Mouse (Mus musculus) kidney, embryonic 15.5 days (tissue): ENCODE data around the gene Cenpp. TPM values are rescaled to one million over a fixed set of nuclear protein-coding genes. Genes with fewer than 3 reads are reported as not detected.
"Not testable (repeated sequence)": the region's sequence is repeated elsewhere in the genome, so short reads cannot be mapped to it uniquely, and the experiment has no call there.

Source experiments
- ATAC-seq: fragments of 200-750 bp; cut with Nextera tagmentation; replicated peaks from 2 replicates; pipeline ENCODE4 v1.8.0; 2017; ENCODE audit warnings: moderate TSS enrichment; ENCODE audit not compliant: low FRiP score
- H3K27ac ChIP-seq: fragments of 300-500 bp; sonication (generic); 2 replicates; pipeline ENCODE4 v1.5.1; 2015; ENCODE audit warnings: mild to moderate bottlenecking, inconsistent platforms
- H3K27me3 ChIP-seq: fragments of 300-500 bp; sonication (generic); 2 replicates; pipeline ENCODE4 v1.6.1; 2015; ENCODE audit warnings: inconsistent platforms
- H3K36me3 ChIP-seq: fragments of 300-500 bp; sonication (generic); 2 replicates; pipeline ENCODE4 v1.6.1; 2015; ENCODE audit warnings: inconsistent platforms
- H3K4me1 ChIP-seq: fragments of 300-500 bp; sonication (generic); 2 replicates; pipeline ENCODE4 v1.6.1; 2015; ENCODE audit warnings: inconsistent platforms
- H3K4me2 ChIP-seq: fragments of 300-500 bp; sonication (generic); 2 replicates; pipeline ENCODE4 v1.6.1; 2015; ENCODE audit warnings: moderate library complexity, mild to moderate bottlenecking, inconsistent platforms
- H3K4me3 ChIP-seq: fragments of 300-500 bp; sonication (generic); replicated peaks from 2 replicates; pipeline ENCODE4 v1.5.1; 2015; ENCODE audit warnings: mild to moderate bottlenecking, inconsistent platforms
- H3K9ac ChIP-seq: fragments of 300-500 bp; sonication (generic); 2 replicates; pipeline ENCODE4 v1.6.1; 2015; ENCODE audit warnings: mild to moderate bottlenecking, inconsistent platforms
- H3K9me3 ChIP-seq: fragments of 300-500 bp; sonication (generic); replicated peaks from 2 replicates; pipeline ENCODE4 v1.6.1; 2016; ENCODE audit warnings: inconsistent platforms
- whole genome bisulfite sequencing: fragments of 180-500 bp; shearing (Covaris S2); methylation state at CpG from one replicate; pipeline ENCODE4 v1.1.7; 2015; ENCODE audit warnings: mixed read lengths; 5-methylcytosine and 5-hydroxymethylcytosine counted together
- polyA plus RNA-seq: library from polyadenylated mRNA; unstranded; fragments of >200 nt; fragmentation: Nextera tagmentation; extraction: Ambion mirVana; gene quantifications from 2 replicates; pipeline ENCODE4 v1.2.1, GENCODE M21; 2015

Cenpp gene
- polyA plus RNA-seq, 1 experiment from 2014 or later: 28.0 TPM

DNA sequence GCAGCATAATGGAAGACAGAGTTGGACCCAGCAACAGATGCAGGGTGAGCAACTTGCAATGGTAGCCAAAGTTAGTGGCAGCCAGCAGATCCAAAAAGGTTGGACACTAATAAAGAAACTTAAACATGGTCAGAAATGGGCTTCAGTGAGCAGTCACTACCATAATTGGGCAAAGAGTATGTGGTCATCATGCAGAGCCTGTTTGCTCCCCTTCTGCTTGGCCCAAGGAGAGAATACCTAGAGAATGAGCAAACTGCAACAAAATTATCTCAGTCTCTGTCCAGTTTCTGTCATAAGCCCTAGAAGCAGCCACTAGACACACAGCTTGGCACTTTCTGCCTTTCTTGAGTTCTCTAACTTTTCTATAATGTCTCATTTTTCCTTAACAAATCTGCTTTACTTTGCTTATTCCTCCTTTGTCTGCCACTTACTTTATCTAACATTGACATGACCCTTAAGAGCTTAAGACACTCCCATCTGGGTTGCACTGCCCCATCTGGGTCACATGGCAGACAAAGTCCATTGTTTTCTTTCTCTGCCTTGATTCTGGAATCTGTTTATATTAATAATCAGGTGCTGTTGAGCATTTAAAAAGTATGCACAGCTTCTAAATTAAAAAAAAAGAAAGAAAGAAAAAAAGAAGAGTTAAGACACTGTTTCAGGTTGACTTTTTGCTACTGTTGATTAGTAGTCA lies 8.8 kb downstream of the Cenpp start:
- H3K9ac ChIP-seq: no peak overlapping the region
- peaks cover 13% of the 10 kb centered on the region for H3K36me3 ChIP-seq
- no peak overlapping the region for H3K27ac ChIP-seq
- H3K4me2 ChIP-seq: no peak overlapping the region
- no peaks in the 10 kb centered on the region for H3K4me1 ChIP-seq
- H3K4me3 ChIP-seq: no peak overlapping the region
- no peaks in the 10 kb centered on the region for H3K27me3 ChIP-seq
- H3K9me3 ChIP-seq: no peaks in the 10 kb centered on the region
- ATAC-seq: no peak

DNA sequence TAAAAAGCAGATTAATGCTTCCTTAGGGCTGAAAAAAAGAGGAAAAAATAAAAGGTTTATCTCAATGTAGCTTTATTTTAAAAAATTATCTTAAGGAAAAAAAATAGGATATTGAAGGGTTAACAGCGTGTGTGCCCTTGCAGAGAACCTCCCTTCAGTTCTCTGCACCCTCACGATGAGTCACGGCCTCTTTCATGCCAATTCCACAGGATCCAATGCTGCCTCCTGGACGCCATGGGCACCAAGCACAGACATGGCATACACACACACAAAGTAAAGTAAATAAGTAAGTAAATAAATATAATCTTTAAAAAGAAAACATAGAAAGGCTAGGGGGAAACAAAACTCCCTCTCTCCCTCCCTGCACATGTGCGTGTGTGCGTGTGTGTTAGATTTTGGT lies 9.9 kb downstream of the Cenpp start:
- 78% methylated on average over 6 of the region's 6 CpGs for WGBS
- H3K27ac ChIP-seq: no peak overlapping the region
- H3K4me3 ChIP-seq: no peak overlapping the region
- no peak overlapping the region for H3K9ac ChIP-seq
- no peaks in the 10 kb centered on the region for H3K9me3 ChIP-seq
- peaks cover 9% of the 10 kb centered on the region; the same call in 1 of the 2 replicates for H3K36me3 ChIP-seq
- no peaks in the 10 kb centered on the region for H3K27me3 ChIP-seq
- no peak overlapping the region for H3K4me2 ChIP-seq
- H3K4me1 ChIP-seq: no peaks in the 10 kb centered on the region
- ATAC-seq: no peak

DNA sequence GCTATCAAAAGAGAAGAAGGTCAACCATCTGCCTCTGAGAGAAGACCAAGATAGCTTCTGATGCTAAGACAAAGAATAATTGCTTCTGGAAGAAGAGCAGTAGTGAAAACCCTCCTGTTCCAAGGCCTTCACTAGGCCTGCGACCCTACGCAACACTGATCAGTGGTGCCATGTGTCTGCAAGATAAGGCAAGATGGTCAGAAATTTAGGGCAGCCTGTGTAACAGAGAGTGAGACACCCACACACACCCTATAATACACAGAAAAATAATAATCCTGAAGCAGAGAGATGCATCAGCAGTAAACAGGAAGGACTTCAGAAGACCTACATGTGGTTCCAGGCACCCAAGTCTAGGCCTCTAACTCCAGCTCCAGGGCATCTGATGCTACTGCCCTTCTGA lies 12.6 kb downstream of the Cenpp start:
- WGBS: 94% methylated on average over 2 of the region's 2 CpGs
- Histone ChIP-seq H3K4me2 (no peak overlapping the region), H3K36me3 (peaks cover 13% of the 10 kb centered on the region), H3K4me1 (no peaks in the 10 kb centered on the region), H3K9ac (no peak overlapping the region), H3K27ac (no peak overlapping the region), H3K27me3 (no peaks in the 10 kb centered on the region), H3K9me3 (no peaks in the 10 kb centered on the region), H3K4me3 (no peak overlapping the region)
- no peak for ATAC-seq

DNA sequence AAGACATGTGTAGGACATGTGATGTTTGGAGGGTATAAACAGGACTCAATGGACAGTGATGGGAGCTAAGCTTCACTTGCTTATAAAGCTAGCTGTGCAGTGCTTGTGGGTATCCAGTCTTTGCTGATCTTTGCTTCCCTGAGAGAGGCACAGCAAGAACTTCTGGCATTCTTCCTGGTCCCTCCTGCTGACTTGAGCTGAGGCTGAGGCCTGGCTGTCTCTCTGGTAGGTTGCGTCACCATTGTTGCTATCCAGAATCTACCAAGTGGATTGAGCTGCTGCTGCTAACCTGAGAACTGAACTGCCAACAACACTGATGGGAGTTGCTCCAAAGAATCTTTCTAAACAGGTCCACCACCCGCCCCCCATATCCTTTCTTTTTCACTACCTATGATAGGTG lies 23.5 kb downstream of the Cenpp start:
- Histone ChIP-seq H3K4me3 (no peak overlapping the region), H3K27me3 (no peaks in the 10 kb centered on the region), H3K9ac (no peak overlapping the region), H3K27ac (no peak overlapping the region), H3K36me3 (no peaks in the 10 kb centered on the region), H3K4me1 (no peaks in the 10 kb centered on the region), H3K9me3 (no peaks in the 10 kb centered on the region), H3K4me2 (no peak overlapping the region)
- no peak for ATAC-seq
- WGBS: 89% methylated on average over 2 of the region's 2 CpGs

DNA sequence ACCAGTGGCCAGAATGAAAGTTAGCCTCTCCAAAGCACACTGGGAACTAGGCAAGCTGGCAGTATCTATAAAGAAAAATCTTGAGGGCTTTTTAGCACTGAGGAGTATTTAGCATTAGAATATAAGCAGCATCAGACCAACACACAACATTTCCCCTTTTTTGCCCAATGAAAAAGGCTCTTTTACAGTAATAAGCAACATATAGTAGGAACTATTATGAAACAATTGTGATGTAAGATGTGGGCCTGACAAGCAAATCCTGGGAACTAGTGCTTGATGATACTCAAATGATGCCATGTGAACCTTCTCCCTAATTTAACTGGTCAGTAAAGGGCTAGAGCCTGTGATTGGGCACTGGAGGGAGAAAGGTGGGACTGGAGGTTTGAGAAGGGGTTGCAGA lies 24.4 kb downstream of the Cenpp start:
- no peaks in the 10 kb centered on the region for H3K9me3 ChIP-seq
- no peaks in the 10 kb centered on the region for H3K27me3 ChIP-seq
- H3K27ac ChIP-seq: no peak overlapping the region
- H3K4me2 ChIP-seq: no peak overlapping the region
- no peak overlapping the region for H3K9ac ChIP-seq
- no peak for ATAC-seq
- no peaks in the 10 kb centered on the region for H3K4me1 ChIP-seq
- H3K4me3 ChIP-seq: no peak overlapping the region
- no peaks in the 10 kb centered on the region for H3K36me3 ChIP-seq

DNA sequence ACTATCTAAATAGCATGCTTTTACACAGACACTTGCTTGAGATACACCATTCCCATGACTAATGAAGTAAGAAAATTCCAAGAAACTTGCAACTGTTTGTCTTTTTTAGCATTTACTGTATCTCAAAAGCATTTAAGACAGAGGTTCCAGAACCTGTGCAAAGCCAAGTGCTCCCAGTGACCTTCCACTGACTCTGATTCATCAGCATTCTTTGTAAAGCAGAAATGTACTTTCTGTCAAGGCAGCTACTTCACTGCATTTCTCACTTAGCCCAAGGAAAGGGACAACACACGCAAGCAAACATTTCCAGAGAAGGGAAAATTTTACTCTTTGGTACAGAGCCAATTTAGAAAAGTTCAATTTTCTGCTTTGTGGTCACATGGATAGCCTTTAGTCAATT lies 29.4 kb downstream of the Cenpp start:
- 79% methylated on average over 1 of the region's 1 CpGs for WGBS
- Histone ChIP-seq H3K4me3 (no peak overlapping the region), H3K27ac (no peak overlapping the region), H3K4me2 (no peak overlapping the region), H3K27me3 (no peaks in the 10 kb centered on the region), H3K9me3 (no peaks in the 10 kb centered on the region), H3K36me3 (0 out of 2 replicates have a peak, but pooled peaks cover 3% of the 10 kb centered on the region), H3K9ac (no peak overlapping the region), H3K4me1 (no peaks in the 10 kb centered on the region)
- ATAC-seq: no peak

DNA sequence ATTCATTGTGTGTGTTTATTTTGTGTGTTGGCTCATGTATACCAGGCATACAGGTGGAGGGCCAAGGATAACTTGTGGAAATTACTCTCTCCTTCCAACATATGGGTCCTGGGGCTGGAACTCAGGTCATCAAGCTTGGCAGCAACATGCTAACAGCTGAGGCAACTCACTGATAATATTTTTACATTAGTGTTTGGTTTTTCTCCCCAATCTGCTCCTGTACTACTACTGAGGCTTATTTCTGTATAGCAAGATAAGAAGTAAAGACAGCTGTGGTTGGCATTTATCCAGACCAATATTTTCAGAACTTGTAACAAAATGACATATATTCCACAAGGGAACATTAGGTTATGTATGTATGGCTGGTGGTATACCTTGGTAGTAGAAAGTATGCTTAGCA lies 34.2 kb downstream of the Cenpp start:
- no peak overlapping the region for H3K4me2 ChIP-seq
- H3K27ac ChIP-seq: no peak overlapping the region
- H3K27me3 ChIP-seq: no peaks in the 10 kb centered on the region

DNA sequence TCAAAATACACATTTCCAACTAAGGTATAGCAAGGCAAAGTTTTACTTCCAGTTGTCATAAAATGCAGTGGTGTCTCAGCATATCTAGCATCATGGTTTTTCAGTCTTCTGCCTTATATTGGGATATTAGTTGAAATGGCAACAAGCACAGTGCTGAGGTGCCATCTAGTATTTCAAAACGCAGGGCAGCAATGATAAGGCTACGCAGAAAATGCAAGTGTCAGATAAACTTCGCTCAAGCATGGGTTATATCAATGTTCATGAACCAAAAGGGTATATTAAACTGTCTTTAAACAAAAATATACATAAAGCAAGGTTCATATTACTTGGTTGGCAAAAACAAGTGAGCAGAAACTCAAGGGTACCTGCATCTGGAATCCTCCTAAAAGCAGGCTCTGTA lies 35.6 kb downstream of the Cenpp start:
- H3K4me3 ChIP-seq: no peak overlapping the region
- 90% methylated on average over 3 of the region's 3 CpGs for WGBS
- H3K27ac ChIP-seq: no peak overlapping the region
- no peaks in the 10 kb centered on the region for H3K27me3 ChIP-seq
- H3K9me3 ChIP-seq: no peaks in the 10 kb centered on the region
- no peak overlapping the region for H3K9ac ChIP-seq
- H3K4me1 ChIP-seq: no peaks in the 10 kb centered on the region
- H3K36me3 ChIP-seq: 0 out of 2 replicates have a peak, but pooled peaks cover 3% of the 10 kb centered on the region
- no peak for ATAC-seq
- no peak overlapping the region for H3K4me2 ChIP-seq

More for the DNA sequence above, 34.2 kb downstream of the Cenpp start:
- no peaks in the 10 kb centered on the region for H3K9me3 ChIP-seq
- H3K9ac ChIP-seq: no peak overlapping the region
- H3K36me3 ChIP-seq: 0 out of 2 replicates have a peak, but pooled peaks cover 3% of the 10 kb centered on the region
- H3K4me1 ChIP-seq: no peaks in the 10 kb centered on the region
- H3K4me3 ChIP-seq: no peak overlapping the region
- no peak for ATAC-seq

DNA sequence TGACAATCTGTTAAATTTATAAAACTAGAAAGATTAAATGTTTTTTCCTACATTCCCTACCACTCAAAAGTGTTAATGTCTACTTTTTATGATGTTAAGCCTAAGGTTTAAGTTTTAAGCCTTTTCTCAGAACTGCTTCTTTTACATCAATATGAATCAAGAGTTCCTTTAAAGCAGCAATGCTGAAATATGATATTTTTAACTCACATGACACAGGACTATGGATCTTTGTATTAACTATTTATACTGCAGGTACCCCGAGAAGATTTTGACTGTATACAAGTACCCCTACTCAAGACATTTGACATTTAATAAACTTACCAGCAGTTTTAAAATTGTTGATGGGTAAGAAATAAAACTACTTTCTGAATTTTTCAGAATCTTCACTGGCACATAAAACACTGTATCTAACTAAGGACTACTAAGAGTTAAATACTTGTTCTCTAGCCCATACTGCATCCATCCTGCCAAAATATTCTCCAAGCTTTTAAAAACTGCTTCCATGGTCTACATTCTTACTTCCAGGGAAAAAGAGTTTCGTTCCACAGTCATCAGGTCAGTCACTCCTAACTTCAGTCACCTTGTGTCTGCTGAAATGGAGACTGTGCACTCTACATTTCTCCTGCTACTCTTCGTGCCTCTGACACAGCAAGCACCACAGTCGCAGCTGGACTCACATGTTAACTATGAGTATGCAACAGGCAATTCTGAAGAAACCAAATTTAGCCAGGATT lies 43.8 kb downstream of the Cenpp start:
- H3K4me3 ChIP-seq: peak overlapping the region; percentile 32
- WGBS: 65% methylated on average over 4 of the region's 4 CpGs
- no peak overlapping the region for H3K27ac ChIP-seq
- ATAC-seq: no peak
- no peak overlapping the region; the same call in 1 of the 2 replicates for H3K4me2 ChIP-seq
- no peaks in the 10 kb centered on the region for H3K36me3 ChIP-seq
- no peaks in the 10 kb centered on the region for H3K27me3 ChIP-seq
- no peaks in the 10 kb centered on the region for H3K9me3 ChIP-seq
- H3K4me1 ChIP-seq: no peaks in the 10 kb centered on the region
- no peak overlapping the region for H3K9ac ChIP-seq

DNA sequence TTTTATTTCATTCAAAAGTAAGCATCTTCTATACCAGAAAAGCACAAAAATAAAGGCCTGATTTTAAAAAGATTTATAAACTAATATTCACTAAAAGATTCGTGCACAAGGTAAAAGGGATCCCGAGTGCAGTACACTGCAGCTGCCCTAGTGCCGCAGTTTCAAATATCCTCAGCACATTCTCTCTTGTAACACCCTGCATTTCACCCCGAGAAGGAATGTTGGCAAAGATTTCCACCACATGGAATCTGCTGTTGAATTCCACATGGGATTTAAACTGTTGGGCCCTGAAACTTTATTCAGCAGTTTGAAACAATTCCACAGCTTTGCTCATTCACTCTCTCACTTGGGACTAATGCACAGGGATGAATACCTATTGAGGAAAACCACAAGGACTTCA lies 44.9 kb downstream of the Cenpp start, which contains the start of gene Ogn:
Ogn (plus strand) TSS at position 333 of the 400 bp plus-strand sequence.
- Histone ChIP-seq H3K4me2 (no peak within 1 kb of the TSS; the same call in 1 of the 2 replicates), H3K27ac (peak within 1 kb of the TSS; percentile 45; the same call in 1 of the 2 replicates), H3K27me3 (no peaks in the 10 kb centered on the region), H3K4me3 (peak within 1 kb of the TSS; percentile 32), H3K9ac (no peak within 1 kb of the TSS), H3K9me3 (no peaks in the 10 kb centered on the region), H3K36me3 (no peaks in the 10 kb centered on the region), H3K4me1 (no peaks in the 10 kb centered on the region)
- no peak for ATAC-seq
- WGBS: 57% methylated on average over 4 of the region's 4 CpGs

DNA sequence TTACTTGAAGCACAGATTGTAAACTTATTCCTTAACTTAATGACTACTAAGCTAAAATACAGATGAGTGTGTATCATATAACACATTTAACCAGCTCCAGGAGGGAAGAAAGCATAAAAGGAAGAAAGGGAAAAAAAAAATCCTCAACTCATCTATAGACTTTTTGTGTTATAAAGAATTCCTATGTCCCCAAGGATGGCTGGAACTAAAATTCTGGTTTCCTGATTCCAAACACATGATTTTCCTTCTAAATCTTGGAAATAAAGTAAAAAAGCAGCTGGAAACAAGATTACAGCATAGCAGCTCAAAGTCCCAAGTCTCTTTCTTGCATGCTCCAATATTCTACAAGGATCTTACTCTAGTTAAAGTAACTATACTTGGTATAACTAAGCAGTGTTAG lies 49.0 kb downstream of the Cenpp start:
- ATAC-seq: no peak
- no peak overlapping the region for H3K27ac ChIP-seq

DNA sequence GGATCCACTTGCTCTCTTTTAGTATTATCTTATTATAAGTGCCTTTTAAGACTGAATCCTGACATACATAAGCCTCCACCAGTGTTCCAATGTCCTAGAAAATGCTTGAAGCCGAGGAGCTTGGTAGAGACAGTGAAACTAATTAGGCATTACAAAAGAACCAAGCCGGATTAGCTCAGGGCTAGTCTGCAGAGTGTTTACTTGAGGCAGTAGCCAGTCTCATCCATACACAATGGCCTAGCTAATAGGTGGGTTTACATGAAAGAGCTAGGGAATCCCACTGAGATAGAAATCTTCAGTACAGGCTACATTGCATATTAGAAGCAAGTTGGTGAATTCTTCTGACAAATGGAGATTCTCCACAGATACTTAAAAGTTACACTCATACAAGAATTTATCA lies 50.0 kb downstream of the Cenpp start:
- not testable (repeated sequence) for H3K36me3 ChIP-seq, H3K4me2 ChIP-seq, H3K9me3 ChIP-seq, H3K27ac ChIP-seq, ATAC-seq, H3K9ac ChIP-seq, H3K4me1 ChIP-seq, H3K4me3 ChIP-seq, H3K27me3 ChIP-seq
- 86% methylated on average over 2 of the region's 2 CpGs for WGBS

More for the DNA sequence above, 49.0 kb downstream of the Cenpp start:
- H3K4me3 ChIP-seq: no peak overlapping the region
- H3K9ac ChIP-seq: no peak overlapping the region
- H3K4me1 ChIP-seq: no peaks in the 10 kb centered on the region
- no peaks in the 10 kb centered on the region for H3K36me3 ChIP-seq
- no peaks in the 10 kb centered on the region for H3K27me3 ChIP-seq
- H3K4me2 ChIP-seq: no peak overlapping the region
- H3K9me3 ChIP-seq: no peaks in the 10 kb centered on the region
